Mouse (Mus musculus) cerebellum, postnatal 4 days (tissue): ENCODE results near the gene Podnl1.

Source experiments
- DNase-seq, 2 experiments: peaks; one replicate each; pipeline ENCODE4 v3.0.0; 2022; ENCODE audit warnings: low spot score in 2 of 2, mixed read lengths in 1 of 2

The Podnl1 gene

GRCm38 (mm10) chr8:84125656-84126055 lies at the start of gene Podnl1:
Gene Podnl1 (plus strand): TSS chr8:84125989.
- no peak for DNase-seq

- DNase-seq = no peak
These were observed 49.4 kb upstream of the Podnl1 start for GRCm38 (mm10) chr8:84076412-84076811.

DNA sequence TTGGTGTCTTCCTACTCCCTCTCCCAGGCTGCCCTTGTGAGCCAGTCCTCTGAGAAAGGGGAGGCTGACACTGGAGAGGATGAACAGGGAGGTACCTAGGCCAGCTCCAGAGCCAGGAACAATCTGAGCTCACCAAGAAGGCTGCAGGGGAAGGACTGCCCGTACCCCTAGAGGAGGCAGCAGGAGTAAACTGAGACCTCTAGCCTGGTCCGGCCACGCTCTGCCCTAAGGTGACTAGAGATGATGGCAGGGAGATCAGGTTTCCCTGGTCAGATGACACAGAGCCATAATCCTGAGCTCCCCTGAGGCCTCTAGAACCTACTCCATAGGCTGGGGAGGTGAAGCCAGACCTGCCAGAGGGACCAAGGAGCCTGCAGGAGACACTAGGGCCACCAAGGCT lies 48.9 kb upstream of the Podnl1 start:
- DNase-seq = no peak

DNA sequence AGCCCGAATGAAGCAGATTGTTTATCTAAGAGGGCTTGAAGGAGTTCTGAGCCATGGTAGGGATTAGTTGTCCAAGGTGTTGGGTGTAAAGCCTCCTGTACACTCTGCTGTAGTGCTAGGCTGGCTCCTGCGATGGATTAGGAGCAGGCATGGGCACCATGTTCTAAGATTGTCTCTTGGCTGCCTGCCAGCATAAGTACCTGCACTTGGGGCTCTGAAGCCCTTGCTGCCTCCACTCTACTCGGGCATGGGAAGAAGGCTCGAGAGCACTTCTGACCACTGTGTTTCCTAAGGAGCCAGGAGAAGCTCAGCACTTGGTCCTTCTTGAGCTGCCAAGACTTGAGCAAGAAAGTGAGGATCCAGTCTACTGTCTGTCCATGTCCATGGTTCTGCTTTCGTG lies 46.6 kb upstream of the Podnl1 start:
- DNase-seq = no peak

GRCm38 (mm10) chr8:84083829-84084241 lies 42.0 kb upstream of the Podnl1 start:
- DNase-seq = no peak

- no peak for DNase-seq
These were observed 41.3 kb upstream of the Podnl1 start for GRCm38 (mm10) chr8:84084341-84085115.

DNA sequence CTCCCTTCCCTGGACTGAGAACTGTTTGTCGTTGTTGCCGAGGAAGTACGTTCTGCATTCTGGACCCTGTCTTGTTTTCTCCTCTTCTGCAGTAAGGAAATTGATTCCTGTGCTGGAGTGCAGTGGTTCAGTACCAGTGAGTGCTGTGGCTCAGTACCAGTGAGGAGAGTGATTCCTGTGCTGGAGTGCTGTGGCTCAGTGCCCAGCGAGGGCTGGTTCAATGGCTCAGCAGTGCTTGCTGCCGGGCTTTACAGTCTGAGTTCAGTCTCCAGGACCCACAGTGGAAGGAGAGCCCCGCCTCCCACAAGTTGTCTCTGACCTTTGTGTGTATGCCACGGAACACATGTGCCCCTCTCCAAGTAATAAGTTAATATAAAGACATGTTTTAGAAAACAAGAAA lies 38.6 kb upstream of the Podnl1 start:
- DNase-seq = no peak

GRCm38 (mm10) chr8:84087821-84088220 lies 38.0 kb upstream of the Podnl1 start:
- DNase-seq = no peak

GRCm38 (mm10) chr8:84089277-84089676 lies 36.5 kb upstream of the Podnl1 start:
- DNase-seq = no peak

GRCm38 (mm10) chr8:84090585-84090984 lies 35.2 kb upstream of the Podnl1 start:
- no peak for DNase-seq

GRCm38 (mm10) chr8:84096061-84096460 lies 29.7 kb upstream of the Podnl1 start:
- DNase-seq = no peak

DNA sequence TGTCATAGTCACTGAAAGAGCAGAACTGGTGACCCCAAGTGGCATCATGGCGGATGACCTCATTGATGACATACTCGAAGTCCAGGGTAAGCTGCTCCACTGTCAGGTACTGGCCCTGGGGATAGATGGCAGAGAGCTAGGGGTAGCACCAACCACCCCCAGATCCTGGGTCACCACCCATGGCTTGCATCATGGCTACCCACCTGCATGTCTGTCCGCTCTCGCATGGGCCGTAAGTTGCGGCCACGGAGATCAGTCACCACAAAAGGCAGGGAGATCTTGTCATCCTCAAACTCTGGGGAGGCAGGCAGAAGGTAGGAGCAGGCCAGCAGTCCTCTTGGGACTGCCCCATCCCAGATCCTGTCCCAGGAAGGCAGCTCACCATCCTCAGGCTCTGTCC lies 27.4 kb upstream of the Podnl1 start:
- no peak for DNase-seq

DNA sequence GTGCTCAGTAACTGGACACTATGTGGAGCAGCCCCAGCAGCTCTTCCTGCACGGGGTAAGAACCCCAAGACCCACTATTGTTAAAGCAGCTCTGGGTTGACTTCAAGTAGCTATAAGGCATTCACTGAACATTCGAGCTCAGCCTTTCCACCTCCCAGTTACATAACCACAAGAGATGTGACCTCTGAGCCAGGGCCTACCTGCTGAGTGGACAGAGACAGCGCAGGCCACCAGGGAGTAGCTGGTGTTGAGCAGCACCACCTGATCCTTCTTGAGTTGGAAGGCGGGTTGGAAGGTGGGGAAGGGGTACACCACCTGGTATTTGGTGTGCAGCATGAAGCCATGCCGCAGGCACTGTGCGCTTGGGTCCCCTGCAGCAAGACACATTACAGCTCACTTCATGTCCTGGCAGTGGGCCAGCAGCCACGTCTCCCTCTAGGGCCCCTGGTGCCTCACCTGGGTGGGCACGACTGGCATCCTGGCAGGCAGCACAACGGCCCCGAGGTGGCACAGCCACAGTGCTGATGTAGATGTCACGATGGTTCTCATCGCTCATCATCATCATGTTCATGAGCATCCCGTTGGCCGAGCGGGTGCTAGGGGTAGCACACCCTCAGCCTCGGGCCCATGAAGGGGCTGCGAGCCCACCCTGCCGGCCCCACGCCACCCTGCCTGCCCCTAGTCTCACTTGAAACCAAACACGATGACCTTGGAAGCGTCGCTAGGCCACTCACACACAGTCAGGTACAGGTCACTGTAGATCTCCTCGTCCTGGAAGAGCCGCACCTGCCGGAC lies 24.1 kb upstream of the Podnl1 start:
- no peak for DNase-seq

GRCm38 (mm10) chr8:84103601-84104000 lies 22.2 kb upstream of the Podnl1 start:
- DNase-seq = no peak

DNA sequence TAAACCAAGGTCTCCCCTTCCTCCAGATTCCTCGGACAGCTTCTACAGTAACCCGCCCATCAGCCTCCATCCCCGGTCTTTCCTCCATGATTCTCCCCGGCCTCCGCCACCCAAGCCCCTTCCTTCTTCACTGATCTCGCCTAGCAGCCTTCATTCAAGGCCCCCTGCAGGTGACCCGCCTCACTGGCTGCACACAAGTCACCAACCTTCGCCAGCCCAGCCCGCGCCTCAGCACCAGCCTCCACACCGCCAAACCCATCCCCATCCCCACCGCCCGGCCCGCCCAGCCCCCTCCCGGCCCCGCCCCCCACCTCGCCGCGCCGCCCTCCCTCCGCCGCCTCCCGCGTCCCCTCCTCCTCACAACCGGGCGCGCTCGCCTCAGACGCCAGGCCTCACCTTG lies 21.6 kb upstream of the Podnl1 start:
- peak; percentile 59 to 73 for DNase-seq

- peak; percentile 94 to 98 for DNase-seq
These were observed 20.8 kb upstream of the Podnl1 start, which contains the start of gene Dcaf15 for GRCm38 (mm10) chr8:84104697-84105609. Gene Dcaf15 (minus strand): TSS chr8:84104768.

DNA sequence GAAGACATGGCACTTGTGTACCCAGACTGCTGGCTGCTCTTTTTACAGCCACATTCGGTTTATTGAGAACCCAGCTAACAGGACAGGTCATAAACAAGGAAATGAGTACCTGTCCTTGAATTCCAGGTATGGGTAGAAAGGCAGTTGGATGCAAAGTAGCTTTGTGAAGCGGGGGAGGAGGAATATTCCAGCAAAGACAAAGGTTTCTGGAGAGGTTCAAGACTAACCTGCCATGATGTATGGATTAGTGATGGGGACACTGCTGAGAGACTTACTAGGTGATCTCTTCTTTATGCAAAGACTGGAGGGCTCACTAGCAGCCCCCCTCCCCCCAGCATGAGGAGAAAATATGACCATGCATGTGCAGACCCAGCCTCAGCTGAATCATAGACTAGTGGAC lies 20.1 kb upstream of the Podnl1 start:
- no peak for DNase-seq

- no peak for DNase-seq
These were observed 19.4 kb upstream of the Podnl1 start for GRCm38 (mm10) chr8:84106216-84107040.

GRCm38 (mm10) chr8:84115646-84116045 lies 10.1 kb upstream of the Podnl1 start:
- DNase-seq = no peak

- no peak for DNase-seq
These were observed 3.6 kb upstream of the Podnl1 start for GRCm38 (mm10) chr8:84122151-84122550.

DNA sequence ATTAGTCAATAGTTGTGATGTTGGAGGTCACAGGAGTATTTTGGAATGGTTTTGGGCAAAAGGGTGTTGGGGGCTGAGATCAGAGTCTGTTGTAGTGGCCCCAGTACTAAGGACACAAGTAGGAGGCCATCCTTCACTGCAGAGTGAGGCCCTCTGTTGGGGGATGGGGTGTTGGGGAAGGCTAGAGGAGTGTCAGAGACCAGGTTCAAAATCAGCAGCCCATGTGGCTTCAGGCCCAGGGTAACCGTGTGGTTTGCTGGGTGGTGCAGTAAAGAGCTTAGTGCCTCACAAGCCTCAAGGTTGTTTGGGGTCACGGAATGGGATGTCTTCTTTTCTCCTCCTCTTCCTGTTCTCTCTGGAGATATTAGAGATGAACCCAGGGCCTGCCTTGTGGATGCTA lies 953 bp downstream of the Podnl1 start:
- DNase-seq = no peak
